In the genomic region with DNA sequence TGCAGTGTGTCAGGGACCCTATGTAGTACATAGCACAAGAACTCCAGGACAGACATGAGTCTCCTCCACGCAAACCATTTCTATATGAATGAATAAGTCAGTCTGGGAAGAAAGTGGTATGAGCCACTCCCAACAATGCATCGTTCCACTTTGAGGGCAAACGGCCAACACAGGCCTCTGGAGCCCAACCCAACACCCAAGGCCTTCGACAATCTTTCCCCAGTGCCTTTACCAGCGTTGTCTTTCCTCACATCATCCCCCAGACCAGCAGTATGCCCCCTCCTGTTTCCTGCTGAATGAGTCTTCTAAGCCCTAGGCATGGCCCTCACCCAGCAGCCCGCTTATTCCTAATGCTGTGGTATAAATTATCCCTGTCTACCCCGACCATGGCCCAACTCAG, we compare ENCODE assay signal across 10 mouse cellular contexts. TPM values are rescaled to one million over a fixed set of nuclear protein-coding genes. Genes with fewer than 3 reads are reported as not detected.
A peak's percentile ranks its signal among the peaks of the same experiment; 100 is the strongest.
DNase-seq lines count a peak whose midpoint lies in the region; ATAC-seq and TF ChIP-seq lines count a peak whose summit lies in the region.
"Had no signal": no experiment of that assay in that cellular context is flagged by ENCODE, and none has a peak within 500 bp of the region (broad histone marks: within the 10 kb centered on the region; RNA-seq: fewer than 3 reads in every experiment).

No protein-coding gene starts in this region.

- no peak overlapping the region for H3K4me2 ChIP-seq in embryonic facial prominence, embryonic 11.5 days (ENCODE audit: low read depth, low read length)
- H3K4me2 ChIP-seq in intestine, embryonic 16.5 days (ENCODE audit: low read depth, low read length) = peak overlapping the region; percentile 39; the same call in 1 of the 2 replicates
- H3K4me2 ChIP-seq in myocyte (ENCODE audit: low read depth) = peak overlapping the region; percentile 81
- no peak overlapping the region for H3K4me2 ChIP-seq in midbrain, embryonic 15.5 days
- H3K4me2 ChIP-seq: hindbrain, embryonic 12.5 days had no signal

- H3K27me3 ChIP-seq in liver, adult 2 months (ENCODE audit: control insufficient read depth, insufficient read depth, low read length) = no peaks in the 10 kb centered on the region
- H3K27me3 ChIP-seq in embryonic facial prominence, embryonic 11.5 days (ENCODE audit: control insufficient read depth, insufficient read depth, low read length) = no peaks in the 10 kb centered on the region
- no peaks in the 10 kb centered on the region for H3K27me3 ChIP-seq in intestine, embryonic 16.5 days (replicated peaks; ENCODE audit: control insufficient read depth, insufficient read depth, low read length)
- no peaks in the 10 kb centered on the region for H3K27me3 ChIP-seq in myocyte (ENCODE audit: control insufficient read depth, insufficient read depth, insufficient read length)
- H3K27me3 ChIP-seq in midbrain, embryonic 15.5 days (replicated peaks) = no peaks in the 10 kb centered on the region
- H3K27me3 ChIP-seq: hindbrain, embryonic 12.5 days had no signal

- H3K4me1 ChIP-seq in liver, adult 2 months (ENCODE audit: control insufficient read depth, insufficient read depth, low read length) = peaks cover 79% of the 10 kb centered on the region
- peaks cover 5% of the 10 kb centered on the region; the same call in 1 of the 2 replicates for H3K4me1 ChIP-seq in embryonic facial prominence, embryonic 11.5 days (ENCODE audit: control insufficient read depth, insufficient read depth, low read length)
- peaks cover 89% of the 10 kb centered on the region for H3K4me1 ChIP-seq in intestine, embryonic 16.5 days (ENCODE audit: control insufficient read depth, insufficient read depth, low read length)
- peaks cover 15% of the 10 kb centered on the region for H3K4me1 ChIP-seq in midbrain, embryonic 15.5 days

- no peak for TF ChIP-seq POLR2A in liver, adult 2 months (IDR thresholded peaks at IDR 0.05; ENCODE audit: extremely low read depth, insufficient read depth, low read length)
- no peak for TF ChIP-seq POLR2A in myocyte (IDR thresholded peaks at IDR 0.05; ENCODE audit: insufficient read length, low read depth)

- peaks cover 57% of the 10 kb centered on the region for H3K79me2 ChIP-seq in liver, adult 2 months (ENCODE audit: control insufficient read depth, insufficient read depth, low read length)
- H3K79me2 ChIP-seq in myocyte (ENCODE audit: control insufficient read depth, insufficient read depth) = peaks cover 100% of the 10 kb centered on the region

- WGBS in liver, adult 2 months = 24% methylated on average over 7 of the region's 7 CpGs
- WGBS in embryonic facial prominence, embryonic 11.5 days = 67% methylated on average over 7 of the region's 7 CpGs
- 21% methylated on average over 7 of the region's 7 CpGs for WGBS in intestine, embryonic 16.5 days
- 68% methylated on average over 7 of the region's 7 CpGs for WGBS in midbrain, embryonic 15.5 days

- TF ChIP-seq CTCF in liver, adult 2 months (IDR thresholded peaks at IDR 0.05; ENCODE audit: low read depth, low read length) = no peak

- no peaks in the 10 kb centered on the region for H3K9me3 ChIP-seq in embryonic facial prominence, embryonic 11.5 days (replicated peaks; ENCODE audit: control insufficient read depth, low read length)
- no peaks in the 10 kb centered on the region for H3K9me3 ChIP-seq in intestine, embryonic 16.5 days (ENCODE audit: control insufficient read depth, low read length)
- H3K9me3 ChIP-seq in midbrain, embryonic 15.5 days = no peaks in the 10 kb centered on the region
- H3K9me3 ChIP-seq: hindbrain, embryonic 12.5 days; midbrain, embryonic 10.5 days had no signal

- ATAC-seq in embryonic facial prominence, embryonic 11.5 days (replicated peaks; ENCODE audit: insufficient number of reproducible peaks, low FRiP score, low TSS enrichment, low read depth) = no peak
- ATAC-seq in intestine, embryonic 16.5 days = peak; percentile 11
- no peak for ATAC-seq in midbrain, embryonic 15.5 days (replicated peaks)

- no peak overlapping the region for H3K9ac ChIP-seq in liver, adult 2 months (ENCODE audit: low read depth, low read length)
- no peak overlapping the region for H3K9ac ChIP-seq in embryonic facial prominence, embryonic 11.5 days (replicated peaks; ENCODE audit: low read length)
- H3K9ac ChIP-seq in intestine, embryonic 16.5 days (ENCODE audit: low read depth, low read length) = peak overlapping the region; percentile 41
- H3K9ac ChIP-seq in midbrain, embryonic 15.5 days = no peak overlapping the region
- H3K9ac ChIP-seq: hindbrain, embryonic 12.5 days had no signal

- H3K4me3 ChIP-seq in liver, adult 2 months (ENCODE audit: insufficient read depth, low read depth, low read length) = no peak overlapping the region
- H3K4me3 ChIP-seq in embryonic facial prominence, embryonic 11.5 days (ENCODE audit: low read depth, low read length) = no peak overlapping the region
- no peak overlapping the region for H3K4me3 ChIP-seq in intestine, embryonic 16.5 days (ENCODE audit: low read length)
- no peak overlapping the region for H3K4me3 ChIP-seq in myocyte
- no peak overlapping the region for H3K4me3 ChIP-seq in midbrain, embryonic 15.5 days
- H3K4me3 ChIP-seq: hindbrain, embryonic 12.5 days; midbrain, embryonic 10.5 days had no signal

- no peaks in the 10 kb centered on the region for H3K36me3 ChIP-seq in liver, adult 2 months (ENCODE audit: control insufficient read depth, insufficient read depth, low read length)
- H3K36me3 ChIP-seq in embryonic facial prominence, embryonic 11.5 days (replicated peaks; ENCODE audit: control insufficient read depth, insufficient read depth, low read depth, low read length) = no peaks in the 10 kb centered on the region
- H3K36me3 ChIP-seq in intestine, embryonic 16.5 days (ENCODE audit: control insufficient read depth, insufficient read depth, low read length) = no peaks in the 10 kb centered on the region; the same call in 1 of the 2 replicates
- H3K36me3 ChIP-seq in myocyte (ENCODE audit: control insufficient read depth, insufficient read depth) = peaks cover 17% of the 10 kb centered on the region
- no peaks in the 10 kb centered on the region for H3K36me3 ChIP-seq in midbrain, embryonic 15.5 days (replicated peaks)
- H3K36me3 ChIP-seq: hindbrain, embryonic 12.5 days; midbrain, embryonic 10.5 days had no signal

- H3K27ac ChIP-seq in liver, adult 2 months (replicated peaks; ENCODE audit: insufficient read depth, low read depth, low read length) = peak overlapping the region; percentile 98
- 0 out of 2 replicates have a peak overlapping the region, but pooled peaks have one; percentile 21 for H3K27ac ChIP-seq in embryonic facial prominence, embryonic 11.5 days (replicated peaks; ENCODE audit: low read depth, low read length)
- peak overlapping the region; percentile 78 for H3K27ac ChIP-seq in intestine, embryonic 16.5 days (ENCODE audit: low read length)
- H3K27ac ChIP-seq in midbrain, embryonic 15.5 days = no peak overlapping the region
- H3K27ac ChIP-seq: hindbrain, embryonic 12.5 days; midbrain, embryonic 10.5 days had no signal

- no peak overlapping the region for H3ac ChIP-seq in myocyte (ENCODE audit: control insufficient read depth, insufficient read length)

- DNase-seq in liver, adult 2 months (ENCODE audit: extremely low read depth, low read depth, low spot score) = no peak
- DNase-seq in liver = no peak
- DNase-seq in embryonic facial prominence, embryonic 11.5 days (ENCODE audit: low spot score) = no peak
- no peak for DNase-seq in thymus, adult 18-20 months
- DNase-seq: right cerebral cortex, adult 18-20 months had no signal

TF ChIP-seq in myocyte, 11 proteins besides CTCF, POLR2A, EP300 and RAD21:
- TF ChIP-seq MYOD1 (IDR thresholded peaks at IDR 0.05; ENCODE audit: control insufficient read depth in 1 of 3, insufficient read length in 2 of 3, low read depth in 2 of 3) (no peak), CEBPB (IDR thresholded peaks at IDR 0.05; ENCODE audit: insufficient read depth, poor library complexity, severe bottlenecking) (no peak), TCF3 (IDR thresholded peaks at IDR 0.05; ENCODE audit: insufficient read length, low read depth) (no peak), MYOG (IDR thresholded peaks at IDR 0.05; ENCODE audit: control insufficient read depth in 1 of 3, insufficient read depth in 1 of 3, insufficient read length in 2 of 3, low read depth in 2 of 3) (no peak), REST (IDR thresholded peaks at IDR 0.05; ENCODE audit: insufficient read depth, insufficient read length) (no peak), SRF (IDR thresholded peaks at IDR 0.05; ENCODE audit: control insufficient read depth, insufficient read length, low read depth) (no peak), POLR2AphosphoS2 (IDR thresholded peaks at IDR 0.05; ENCODE audit: insufficient read length, low read depth) (peak; percentile 27), USF1 (IDR thresholded peaks at IDR 0.05; ENCODE audit: low read depth) (no peak)
TF ChIP-seq in myocyte: peak in this region for 1.

RNA-seq across cellular contexts. Expression of gene Myh9, which starts 20.6 kb away (rescaled TPM):
- total RNA-seq in liver, adult 2 months (2014; rRNA removed) = 54.4 and 69.5 TPM in 2 replicates
- polyA plus RNA-seq in liver, adult 2 months (2012; rRNA removed) = 22.5 and 24.1 TPM in 2 replicates
- 23.4 and 25.1 TPM in 2 replicates for polyA plus RNA-seq in embryonic facial prominence, embryonic 11.5 days (2014; fragmentation: Nextera tagmentation; extraction: Ambion mirVana)
- 39.1 and 43.8 TPM in 2 replicates for polyA plus RNA-seq in intestine, embryonic 16.5 days (2015; fragmentation: Nextera tagmentation; extraction: Ambion mirVana)
- 466 TPM for polyA plus RNA-seq in myocyte (2012; fragmentation: generic; extraction: Trizol)
- polyA plus RNA-seq in midbrain, embryonic 15.5 days (2015; fragmentation: Nextera tagmentation; extraction: Ambion mirVana) = 11.9 and 14.2 TPM in 2 replicates

Comparison
In these comparisons a context has a peak if more than half of its experiments do, and no peak if none do; other contexts are left out.
1. H3K4me2 ChIP-seq: peak in intestine, embryonic 16.5 days (single experiment) and myocyte (single experiment); none in embryonic facial prominence, embryonic 11.5 days (single experiment) and midbrain, embryonic 15.5 days (single experiment).
2. RNA of gene Myh9, which starts 20.6 kb away (polyA plus RNA-seq): 466 TPM in myocyte (single experiment); 39.1 to 43.8 TPM in intestine, embryonic 16.5 days, 22.5 to 24.1 TPM in liver, adult 2 months, 23.4 to 25.1 TPM in embryonic facial prominence, embryonic 11.5 days and 11.9 to 14.2 TPM in midbrain, embryonic 15.5 days; every median in the first group is over 10 times any median in the second.